Mouse (Mus musculus) lung, postnatal 0 days (tissue): ENCODE measurements around the gene Ppp1r36. TPM values are rescaled to one million over a fixed set of nuclear protein-coding genes. Genes with fewer than 3 reads are reported as not detected.

Source experiments
- ATAC-seq: fragments of 200-750 bp; cut with Nextera tagmentation; 2 replicates; pipeline ENCODE4 v1.8.0; 2017; ENCODE audit warnings: moderate library complexity
- DNase-seq: peaks from one replicate; pipeline ENCODE4 v3.0.0-alpha.2; 2016; ENCODE audit warnings: low spot score
- H3K27ac ChIP-seq: fragments of 300-500 bp; sonication (generic); 2 replicates; pipeline ENCODE4 v1.5.1; 2014; ENCODE audit warnings: antibody characterized with exemption, mild to moderate bottlenecking, low read length, mixed read lengths
- H3K27me3 ChIP-seq: fragments of 300-500 bp; sonication (generic); replicated peaks from 2 replicates; pipeline ENCODE4 v1.6.1; 2014; ENCODE audit warnings: low read length, mixed read lengths; ENCODE audit not compliant: insufficient read depth
- H3K36me3 ChIP-seq: fragments of 300-500 bp; sonication (generic); 2 replicates; pipeline ENCODE4 v1.6.1; 2014; ENCODE audit warnings: low read length, mixed read lengths; ENCODE audit not compliant: insufficient read depth
- H3K4me1 ChIP-seq: fragments of 300-500 bp; sonication (generic); 2 replicates; pipeline ENCODE4 v1.6.1; 2014; ENCODE audit warnings: antibody characterized with exemption, low read depth, low read length, mixed read lengths; ENCODE audit not compliant: insufficient read depth
- H3K4me2 ChIP-seq: fragments of 300-500 bp; sonication (generic); replicated peaks from 2 replicates; pipeline ENCODE4 v1.6.1; 2014; ENCODE audit warnings: low read depth, mild to moderate bottlenecking, low read length, moderate library complexity, mixed read lengths
- H3K4me3 ChIP-seq: fragments of 300-500 bp; sonication (generic); 2 replicates; pipeline ENCODE4 v1.5.1; 2014; ENCODE audit warnings: low read depth, low read length
- H3K9ac ChIP-seq: fragments of 300-500 bp; sonication (generic); replicated peaks from 2 replicates; pipeline ENCODE4 v1.6.1; 2014; ENCODE audit warnings: low read depth, mild to moderate bottlenecking
- H3K9me3 ChIP-seq: fragments of 300-500 bp; sonication (generic); 2 replicates; pipeline ENCODE4 v1.6.1; 2016; ENCODE audit warnings: low read length, mixed read lengths
- CTCF ChIP-seq: IDR thresholded peaks from 2 replicates; pipeline ENCODE4 v1.5.1; 2016; ENCODE audit warnings: antibody characterized with exemption, mild to moderate bottlenecking
- EP300 ChIP-seq: IDR thresholded peaks from 2 replicates; pipeline ENCODE4 v1.6.1; 2016; ENCODE audit warnings: antibody characterized with exemption, mild to moderate bottlenecking, control low read depth
- WGBS: fragments of 180-500 bp; shearing (Covaris S2); extraction: QIAGEN DNeasy Blood & Tissue Kit; methylation state at CpG from one replicate; pipeline ENCODE4 v1.1.7; 2014; 5-methylcytosine and 5-hydroxymethylcytosine counted together
- polyA plus RNA-seq: library from polyadenylated mRNA; unstranded; fragments of >200 nt; fragmentation: Nextera tagmentation; extraction: Ambion mirVana; gene quantifications from 2 replicates; pipeline ENCODE4 v1.2.1, GENCODE M21; 2015

The Ppp1r36 gene
- polyA plus RNA-seq, 1 experiment from 2014 or later, result 11.5 TPM

DNA sequence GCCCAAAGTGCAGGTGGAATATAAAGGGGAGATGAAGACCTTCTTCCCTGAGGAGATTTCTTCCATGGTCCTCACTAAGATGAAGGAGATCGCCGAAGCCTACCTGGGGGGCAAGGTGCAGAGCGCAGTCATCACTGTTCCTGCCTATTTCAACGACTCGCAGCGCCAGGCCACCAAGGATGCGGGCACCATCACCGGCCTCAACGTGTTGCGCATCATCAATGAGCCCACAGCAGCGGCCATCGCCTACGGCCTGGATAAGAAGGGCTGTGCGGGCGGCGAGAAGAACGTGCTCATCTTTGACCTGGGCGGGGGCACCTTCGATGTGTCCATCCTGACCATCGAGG, 12.5 kb upstream of the Ppp1r36 start:
- TF ChIP-seq CTCF, result no peak
- no peak for TF ChIP-seq EP300
- no peaks in the 10 kb centered on the region for H3K36me3 ChIP-seq
- H3K27ac ChIP-seq, result no peak overlapping the region
- H3K27me3 ChIP-seq, result peaks cover 17% of the 10 kb centered on the region; the same call in 1 of the 2 replicates
- no peaks in the 10 kb centered on the region for H3K9me3 ChIP-seq
- peaks cover 12% of the 10 kb centered on the region; the same call in 1 of the 2 replicates for H3K4me1 ChIP-seq
- peak overlapping the region; percentile 62 for H3K4me3 ChIP-seq
- peak overlapping the region; percentile 79 for H3K4me2 ChIP-seq
- WGBS, result 9% methylated on average over 19 of the region's 20 CpGs
- ATAC-seq (no peak), DNase-seq (no peak)
- H3K9ac ChIP-seq, result no peak overlapping the region

DNA sequence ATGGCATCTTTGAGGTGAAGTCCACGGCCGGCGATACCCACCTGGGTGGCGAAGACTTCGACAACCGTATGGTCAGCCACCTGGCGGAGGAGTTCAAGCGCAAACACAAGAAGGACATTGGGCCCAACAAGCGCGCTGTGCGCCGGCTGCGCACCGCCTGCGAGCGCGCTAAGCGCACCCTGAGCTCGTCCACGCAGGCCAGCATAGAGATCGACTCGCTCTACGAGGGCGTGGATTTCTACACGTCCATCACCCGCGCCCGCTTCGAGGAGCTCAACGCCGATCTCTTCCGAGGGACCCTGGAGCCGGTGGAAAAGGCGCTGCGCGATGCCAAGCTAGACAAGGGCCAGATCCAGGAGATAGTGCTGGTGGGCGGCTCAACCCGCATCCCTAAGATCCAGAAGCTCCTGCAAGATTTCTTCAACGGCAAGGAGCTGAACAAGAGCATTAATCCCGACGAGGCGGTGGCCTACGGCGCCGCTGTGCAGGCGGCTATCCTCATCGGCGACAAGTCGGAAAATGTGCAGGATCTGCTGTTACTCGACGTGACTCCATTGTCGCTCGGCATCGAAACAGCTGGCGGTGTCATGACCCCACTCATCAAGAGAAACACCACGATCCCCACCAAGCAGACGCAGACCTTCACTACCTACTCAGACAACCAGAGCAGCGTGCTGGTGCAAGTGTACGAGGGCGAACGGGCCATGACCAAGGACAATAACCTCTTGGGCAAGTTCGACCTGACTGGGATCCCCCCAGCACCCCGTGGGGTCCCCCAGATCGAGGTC, 12.0 kb upstream of the Ppp1r36 start:
- Histone ChIP-seq H3K27me3 (peaks cover 17% of the 10 kb centered on the region; the same call in 1 of the 2 replicates), H3K36me3 (no peaks in the 10 kb centered on the region), H3K4me2 (peak overlapping the region; percentile 79), H3K4me1 (peaks cover 12% of the 10 kb centered on the region; the same call in 1 of the 2 replicates), H3K9me3 (no peaks in the 10 kb centered on the region), H3K4me3 (peak overlapping the region; percentile 62), H3K27ac (no peak overlapping the region), H3K9ac (no peak overlapping the region)
- ATAC-seq, result no peak
- no peak for TF ChIP-seq EP300
- 0 out of 2 replicates have a peak, but pooled peaks have one; percentile 13 for TF ChIP-seq CTCF
- 3% methylated on average over 64 of the region's 64 CpGs for WGBS
- DNase-seq, result no peak

DNA sequence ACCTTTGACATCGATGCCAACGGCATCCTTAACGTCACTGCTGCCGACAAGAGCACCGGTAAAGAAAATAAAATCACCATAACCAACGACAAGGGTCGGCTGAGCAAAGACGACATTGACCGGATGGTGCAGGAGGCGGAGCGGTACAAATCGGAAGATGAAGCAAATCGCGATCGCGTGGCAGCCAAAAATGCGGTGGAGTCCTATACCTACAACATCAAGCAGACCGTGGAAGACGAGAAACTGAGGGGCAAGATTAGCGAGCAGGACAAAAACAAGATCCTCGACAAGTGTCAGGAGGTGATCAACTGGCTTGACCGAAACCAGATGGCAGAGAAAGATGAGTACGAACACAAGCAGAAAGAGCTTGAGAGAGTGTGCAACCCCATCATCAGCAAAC, 11.4 kb upstream of the Ppp1r36 start:
- TF ChIP-seq CTCF (no peak), EP300 (no peak)
- DNase-seq (no peak), ATAC-seq (no peak)
- WGBS, result 5% methylated on average over 23 of the region's 23 CpGs
- peaks cover 17% of the 10 kb centered on the region; the same call in 1 of the 2 replicates for H3K27me3 ChIP-seq
- H3K9me3 ChIP-seq, result no peaks in the 10 kb centered on the region
- H3K4me3 ChIP-seq, result peak overlapping the region; percentile 62
- H3K27ac ChIP-seq, result no peak overlapping the region
- H3K4me1 ChIP-seq, result peaks cover 12% of the 10 kb centered on the region; the same call in 1 of the 2 replicates
- peak overlapping the region; percentile 79 for H3K4me2 ChIP-seq
- no peak overlapping the region for H3K9ac ChIP-seq
- H3K36me3 ChIP-seq, result no peaks in the 10 kb centered on the region

- Histone ChIP-seq H3K27me3 (peaks cover 17% of the 10 kb centered on the region; the same call in 1 of the 2 replicates), H3K36me3 (no peaks in the 10 kb centered on the region), H3K4me1 (peaks cover 12% of the 10 kb centered on the region; the same call in 1 of the 2 replicates), H3K4me2 (no peak overlapping the region), H3K9me3 (no peaks in the 10 kb centered on the region), H3K4me3 (no peak overlapping the region), H3K9ac (no peak overlapping the region), H3K27ac (no peak overlapping the region)
- DNase-seq (no peak), ATAC-seq (no peak)
- 54% methylated on average over 1 of the region's 1 CpGs for WGBS
- no peak for TF ChIP-seq CTCF
- TF ChIP-seq EP300, result no peak
These were observed 10.2 kb upstream of the Ppp1r36 start for GRCm38 (mm10) chr12:76407184-76407583.

DNA sequence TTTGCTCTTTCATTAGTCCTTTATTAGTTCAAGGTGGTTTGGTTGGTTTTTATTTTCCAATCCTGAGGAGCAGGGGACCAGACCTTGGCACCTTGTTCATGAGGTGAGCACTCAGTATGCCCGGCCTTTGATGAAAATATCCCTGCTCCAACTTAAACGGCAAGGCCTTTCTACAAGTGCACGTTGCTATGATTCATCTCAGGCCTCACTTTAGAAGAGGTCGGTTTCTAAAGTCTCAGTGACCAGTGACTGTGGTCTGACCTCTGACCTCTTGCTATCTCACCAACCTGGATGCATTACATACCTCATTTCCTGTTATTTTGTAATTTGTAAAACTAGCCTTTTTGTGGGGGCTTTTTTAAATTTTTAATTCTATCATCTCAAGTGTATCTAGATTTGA, 8.2 kb upstream of the Ppp1r36 start:
- H3K4me2 ChIP-seq, result no peak overlapping the region
- peaks cover 17% of the 10 kb centered on the region; the same call in 1 of the 2 replicates for H3K27me3 ChIP-seq
- no peak overlapping the region for H3K27ac ChIP-seq
- ATAC-seq, result no peak
- no peak for DNase-seq
- H3K4me1 ChIP-seq, result peaks cover 9% of the 10 kb centered on the region; the same call in 1 of the 2 replicates
- WGBS, result 48% methylated on average over 4 of the region's 4 CpGs
- no peaks in the 10 kb centered on the region for H3K36me3 ChIP-seq
- no peak overlapping the region for H3K9ac ChIP-seq
- H3K9me3 ChIP-seq, result no peaks in the 10 kb centered on the region
- H3K4me3 ChIP-seq, result no peak overlapping the region
- TF ChIP-seq EP300 (no peak), CTCF (no peak)

DNA sequence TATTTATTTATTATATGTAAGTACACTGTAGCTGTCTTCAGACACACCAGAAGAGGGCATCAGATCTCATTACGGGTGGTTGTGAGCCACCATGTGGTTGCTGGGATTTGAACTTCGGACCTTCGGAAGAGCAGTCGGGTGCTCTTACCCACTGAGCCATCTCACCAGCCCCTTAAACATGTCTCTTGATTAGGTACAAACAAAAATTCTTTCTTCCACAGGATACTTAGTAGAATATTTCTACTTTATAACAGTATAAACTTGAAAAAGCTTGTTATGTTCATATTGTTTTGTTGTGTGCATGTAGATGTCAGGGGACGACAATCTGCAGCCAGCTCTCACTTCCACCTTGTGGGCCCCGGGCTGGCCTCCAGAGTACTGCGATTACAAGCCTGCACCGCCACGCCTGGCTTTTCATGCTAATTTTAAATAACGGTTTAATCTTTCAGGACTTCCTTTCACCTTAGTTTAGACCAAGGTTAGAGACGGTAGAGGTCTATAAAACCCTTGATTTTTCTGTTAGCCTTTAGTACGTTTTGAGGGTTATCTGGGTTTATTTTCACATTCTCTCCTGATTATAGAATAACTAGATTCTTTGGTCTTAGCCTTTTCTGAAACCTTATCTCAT, 1.8 kb upstream of the Ppp1r36 start:
- Histone ChIP-seq H3K27ac (no peak overlapping the region), H3K9me3 (no peaks in the 10 kb centered on the region), H3K27me3 (no peaks in the 10 kb centered on the region), H3K4me2 (no peak overlapping the region), H3K36me3 (no peaks in the 10 kb centered on the region), H3K9ac (no peak overlapping the region), H3K4me3 (no peak overlapping the region), H3K4me1 (no peaks in the 10 kb centered on the region)
- 77% methylated on average over 11 of the region's 12 CpGs for WGBS
- no peak for DNase-seq
- ATAC-seq, result no peak
- no peak for TF ChIP-seq CTCF
- no peak for TF ChIP-seq EP300
